Mouse (Mus musculus) hindbrain, embryonic 10.5 days (tissue): ENCODE measurements around the gene Msmb. TPM values are rescaled to one million over a fixed set of nuclear protein-coding genes. Genes with fewer than 3 reads are reported as not detected.
"Not testable (repeated sequence)": the region's sequence is repeated elsewhere in the genome, so short reads cannot be mapped to it uniquely, and the experiment has no call there.

Experiments used
- DNase-seq: peaks from one replicate; pipeline ENCODE4 v3.0.0-alpha.2; 2017; ENCODE audit warnings: low spot score
- H3K27ac ChIP-seq: fragments of 300-500 bp; sonication (generic); 2 replicates; pipeline ENCODE4 v1.5.1; 2016; ENCODE audit warnings: mild to moderate bottlenecking, moderate library complexity
- H3K27me3 ChIP-seq: fragments of 300-500 bp; sonication (generic); 2 replicates; pipeline ENCODE4 v1.6.1; 2016; ENCODE audit warnings: mild to moderate bottlenecking; ENCODE audit not compliant: poor library complexity, insufficient read depth, severe bottlenecking
- H3K36me3 ChIP-seq: fragments of 300-500 bp; sonication (generic); 2 replicates; pipeline ENCODE4 v1.6.1; 2016; ENCODE audit warnings: mild to moderate bottlenecking, moderate library complexity
- H3K4me1 ChIP-seq: fragments of 300-500 bp; sonication (generic); replicated peaks from 2 replicates; pipeline ENCODE4 v1.6.1; 2016; ENCODE audit warnings: mild to moderate bottlenecking
- H3K4me3 ChIP-seq: fragments of 300-500 bp; sonication (generic); 2 replicates; pipeline ENCODE4 v1.5.1; 2016; ENCODE audit warnings: mild to moderate bottlenecking, moderate library complexity
- H3K9me3 ChIP-seq: fragments of 300-500 bp; sonication (generic); 2 replicates; pipeline ENCODE4 v1.6.1; 2016; ENCODE audit warnings: mild to moderate bottlenecking, moderate library complexity
- WGBS: fragments of 180-500 bp; shearing (Covaris S2); methylation state at CpG from one replicate; pipeline ENCODE4 v1.1.7; 2016; 5-methylcytosine and 5-hydroxymethylcytosine counted together
- polyA plus RNA-seq: library from polyadenylated mRNA; unstranded; fragments of >200 nt; fragmentation: Nextera tagmentation; extraction: Ambion mirVana; gene quantifications from 2 replicates; pipeline ENCODE4 v1.2.1, GENCODE M21; 2016

Msmb gene
- polyA plus RNA-seq: not detected in 2 replicates

- no peak for DNase-seq
- WGBS: 91% methylated on average over 5 of the region's 5 CpGs
Observed at GRCm38 (mm10) chr14:32141723-32142122, at the start of gene Msmb. TSS of gene Msmb (plus strand) at chr14:32142023.

GRCm38 (mm10) chr14:32093018-32093417 is 48.8 kb upstream of the Msmb start:
- H3K9me3 ChIP-seq: no peaks in the 10 kb centered on the region
- DNase-seq: no peak
- H3K4me3 ChIP-seq: no peak overlapping the region
- WGBS: 86% methylated on average over 1 of the region's 1 CpGs
- H3K27ac ChIP-seq: no peak overlapping the region
- no peaks in the 10 kb centered on the region for H3K27me3 ChIP-seq
- peaks cover 58% of the 10 kb centered on the region for H3K36me3 ChIP-seq
- H3K4me1 ChIP-seq: no peaks in the 10 kb centered on the region

More at GRCm38 (mm10) chr14:32141723-32142122, at the start of gene Msmb:
- H3K36me3 ChIP-seq: no peaks in the 10 kb centered on the region
- no peaks in the 10 kb centered on the region for H3K9me3 ChIP-seq
- H3K27ac ChIP-seq: no peak within 1 kb of the TSS
- H3K27me3 ChIP-seq: no peaks in the 10 kb centered on the region
- H3K4me3 ChIP-seq: no peak within 1 kb of the TSS
- no peaks in the 10 kb centered on the region for H3K4me1 ChIP-seq

- no peak for DNase-seq
- Histone ChIP-seq H3K36me3 (peaks cover 64% of the 10 kb centered on the region), H3K27ac (no peak overlapping the region), H3K27me3 (no peaks in the 10 kb centered on the region), H3K9me3 (no peaks in the 10 kb centered on the region), H3K4me1 (no peaks in the 10 kb centered on the region), H3K4me3 (no peak overlapping the region)
- 93% methylated on average over 11 of the region's 11 CpGs for WGBS
Observed at GRCm38 (mm10) chr14:32093500-32094117, 48.2 kb upstream of the Msmb start.

- H3K9me3 ChIP-seq: no peaks in the 10 kb centered on the region
- DNase-seq: no peak
- H3K36me3 ChIP-seq: peaks cover 85% of the 10 kb centered on the region
- no peaks in the 10 kb centered on the region for H3K4me1 ChIP-seq
- no peak overlapping the region for H3K27ac ChIP-seq
- no peaks in the 10 kb centered on the region for H3K27me3 ChIP-seq
- H3K4me3 ChIP-seq: no peak overlapping the region
- WGBS: 91% methylated on average over 5 of the region's 5 CpGs
Observed at GRCm38 (mm10) chr14:32095646-32096045, 46.2 kb upstream of the Msmb start.

- WGBS: 86% methylated on average over 5 of the region's 5 CpGs
- no peaks in the 10 kb centered on the region for H3K4me1 ChIP-seq
- H3K27ac ChIP-seq: no peak overlapping the region
- H3K9me3 ChIP-seq: no peaks in the 10 kb centered on the region
- peaks cover 92% of the 10 kb centered on the region for H3K36me3 ChIP-seq
- no peak for DNase-seq
- no peaks in the 10 kb centered on the region for H3K27me3 ChIP-seq
- H3K4me3 ChIP-seq: no peak overlapping the region
Observed at GRCm38 (mm10) chr14:32096740-32097139, 45.1 kb upstream of the Msmb start.

GRCm38 (mm10) chr14:32097691-32098090 is 44.1 kb upstream of the Msmb start:
- H3K9me3 ChIP-seq: no peaks in the 10 kb centered on the region
- H3K27me3 ChIP-seq: no peaks in the 10 kb centered on the region
- WGBS: 92% methylated on average over 7 of the region's 7 CpGs
- peaks cover 94% of the 10 kb centered on the region for H3K36me3 ChIP-seq
- no peak overlapping the region for H3K4me3 ChIP-seq
- H3K27ac ChIP-seq: no peak overlapping the region
- no peaks in the 10 kb centered on the region for H3K4me1 ChIP-seq
- DNase-seq: no peak

- H3K27ac ChIP-seq: no peak overlapping the region
- H3K27me3 ChIP-seq: no peaks in the 10 kb centered on the region
- H3K4me1 ChIP-seq: no peaks in the 10 kb centered on the region
- H3K36me3 ChIP-seq: peaks cover 91% of the 10 kb centered on the region
- no peak overlapping the region for H3K4me3 ChIP-seq
- WGBS: 89% methylated on average over 3 of the region's 3 CpGs
- no peak for DNase-seq
- H3K9me3 ChIP-seq: no peaks in the 10 kb centered on the region
Observed at GRCm38 (mm10) chr14:32098951-32099350, 42.9 kb upstream of the Msmb start.

- no peak overlapping the region for H3K27ac ChIP-seq
- H3K4me1 ChIP-seq: no peaks in the 10 kb centered on the region
- 90% methylated on average over 4 of the region's 4 CpGs for WGBS
- H3K27me3 ChIP-seq: no peaks in the 10 kb centered on the region
- no peak overlapping the region for H3K4me3 ChIP-seq
- no peak for DNase-seq
- no peaks in the 10 kb centered on the region for H3K9me3 ChIP-seq
- peaks cover 50% of the 10 kb centered on the region for H3K36me3 ChIP-seq
Observed at GRCm38 (mm10) chr14:32103556-32103955, 38.3 kb upstream of the Msmb start.

- DNase-seq: no peak
- 66% methylated on average over 7 of the region's 7 CpGs for WGBS
Observed at GRCm38 (mm10) chr14:32105663-32106062, 36.2 kb upstream of the Msmb start.

GRCm38 (mm10) chr14:32106911-32107310 is 34.9 kb upstream of the Msmb start:
- Histone ChIP-seq H3K4me1 (no peaks in the 10 kb centered on the region), H3K27ac (no peak overlapping the region), H3K4me3 (no peak overlapping the region), H3K9me3 (no peaks in the 10 kb centered on the region), H3K27me3 (no peaks in the 10 kb centered on the region), H3K36me3 (peaks cover 20% of the 10 kb centered on the region)
- DNase-seq: no peak
- WGBS: 86% methylated on average over 4 of the region's 4 CpGs

More at GRCm38 (mm10) chr14:32105663-32106062, 36.2 kb upstream of the Msmb start:
- Histone ChIP-seq H3K9me3 (no peaks in the 10 kb centered on the region), H3K27ac (no peak overlapping the region), H3K27me3 (no peaks in the 10 kb centered on the region), H3K4me3 (no peak overlapping the region), H3K4me1 (no peaks in the 10 kb centered on the region), H3K36me3 (peaks cover 29% of the 10 kb centered on the region)

- 94% methylated on average over 10 of the region's 10 CpGs for WGBS
- not testable (repeated sequence) for DNase-seq
Observed at GRCm38 (mm10) chr14:32112124-32112523, 29.7 kb upstream of the Msmb start.

GRCm38 (mm10) chr14:32120940-32121919 is 20.6 kb upstream of the Msmb start:
- 75% methylated on average over 11 of the region's 11 CpGs for WGBS

More at GRCm38 (mm10) chr14:32112124-32112523, 29.7 kb upstream of the Msmb start:
- not testable (repeated sequence) for H3K27me3 ChIP-seq, H3K4me3 ChIP-seq, H3K27ac ChIP-seq, H3K4me1 ChIP-seq, H3K36me3 ChIP-seq, H3K9me3 ChIP-seq

GRCm38 (mm10) chr14:32121920-32122315 is 19.9 kb upstream of the Msmb start:
- WGBS: 59% methylated on average over 2 of the region's 2 CpGs
- Histone ChIP-seq H3K27ac (no peak overlapping the region), H3K4me1 (no peaks in the 10 kb centered on the region), H3K4me3 (no peak overlapping the region), H3K36me3 (no peaks in the 10 kb centered on the region), H3K27me3 (no peaks in the 10 kb centered on the region), H3K9me3 (no peaks in the 10 kb centered on the region)
- peak; percentile 18 for DNase-seq

More at GRCm38 (mm10) chr14:32120940-32121919, 20.6 kb upstream of the Msmb start:
- Histone ChIP-seq H3K27me3 (no peaks in the 10 kb centered on the region), H3K4me1 (no peaks in the 10 kb centered on the region), H3K36me3 (no peaks in the 10 kb centered on the region), H3K4me3 (no peak overlapping the region), H3K9me3 (no peaks in the 10 kb centered on the region), H3K27ac (no peak overlapping the region)
- DNase-seq: no peak
